Mouse (Mus musculus) T-helper 1 cell (primary cell): ENCODE measurements around the gene Hnrnpa2b1.

Experiments
- in situ Hi-C: fragments of 300-600 bp; cut with MboI, MseI; formaldehyde crosslinking; loops from one replicate; pipeline ENCODE4 v1.15.1; 2025; ENCODE audit warnings: high pct_unique_total_duplicates

Gene Hnrnpa2b1

DNA sequence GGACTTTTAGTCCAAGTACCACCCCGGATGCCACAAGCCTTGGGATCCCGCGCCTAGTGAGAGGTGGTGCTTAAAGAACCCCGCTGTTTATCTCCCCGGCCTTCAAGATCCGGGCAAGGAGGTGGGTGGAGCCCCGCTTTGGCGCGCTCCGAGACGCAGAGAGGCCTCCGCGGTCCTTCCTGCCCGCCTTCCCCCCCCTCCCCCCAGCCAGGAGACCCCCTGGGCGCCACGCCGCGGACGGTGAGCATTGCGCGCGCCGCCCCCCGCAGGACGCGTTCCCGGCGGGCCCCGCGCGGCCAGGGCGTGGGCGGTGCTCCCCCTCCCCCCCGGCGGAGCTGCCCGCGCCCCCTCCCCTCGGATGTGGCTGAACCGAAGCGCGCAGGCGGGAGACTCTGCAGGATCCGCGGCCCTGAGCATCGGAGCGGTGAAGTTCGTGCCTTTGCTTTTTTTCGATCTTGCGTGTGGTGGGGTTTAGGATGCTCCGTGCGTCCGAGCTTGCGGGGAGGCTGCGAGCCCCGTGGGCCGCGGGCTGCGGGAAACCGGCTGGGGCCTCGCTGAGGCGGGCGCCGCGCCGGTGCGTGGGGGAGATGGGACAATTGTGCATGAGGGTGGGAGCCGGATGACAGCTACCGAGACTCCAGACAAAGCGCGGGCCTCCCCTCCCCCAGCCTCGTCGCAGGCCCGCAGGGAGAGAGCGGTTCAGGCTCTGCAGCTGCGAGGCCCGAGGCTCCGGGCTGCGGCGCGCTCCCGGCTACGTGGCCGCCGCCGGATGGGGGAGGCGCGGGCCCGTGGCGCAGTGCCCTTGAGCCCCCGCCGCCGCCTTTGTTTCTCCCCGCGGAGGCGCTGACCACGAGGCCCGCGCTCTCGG, 851 bp upstream of the Hnrnpa2b1 start, which contains the start of gene Cbx3:
Gene Cbx3, plus strand, starts transcription at position 50 of the 868 bp plus-strand sequence.
- in situ Hi-C loops: loop anchor here (5.0 kb wide), 1 partner anchor 47 kb away; no protein-coding TSS in a partner anchor

DNA sequence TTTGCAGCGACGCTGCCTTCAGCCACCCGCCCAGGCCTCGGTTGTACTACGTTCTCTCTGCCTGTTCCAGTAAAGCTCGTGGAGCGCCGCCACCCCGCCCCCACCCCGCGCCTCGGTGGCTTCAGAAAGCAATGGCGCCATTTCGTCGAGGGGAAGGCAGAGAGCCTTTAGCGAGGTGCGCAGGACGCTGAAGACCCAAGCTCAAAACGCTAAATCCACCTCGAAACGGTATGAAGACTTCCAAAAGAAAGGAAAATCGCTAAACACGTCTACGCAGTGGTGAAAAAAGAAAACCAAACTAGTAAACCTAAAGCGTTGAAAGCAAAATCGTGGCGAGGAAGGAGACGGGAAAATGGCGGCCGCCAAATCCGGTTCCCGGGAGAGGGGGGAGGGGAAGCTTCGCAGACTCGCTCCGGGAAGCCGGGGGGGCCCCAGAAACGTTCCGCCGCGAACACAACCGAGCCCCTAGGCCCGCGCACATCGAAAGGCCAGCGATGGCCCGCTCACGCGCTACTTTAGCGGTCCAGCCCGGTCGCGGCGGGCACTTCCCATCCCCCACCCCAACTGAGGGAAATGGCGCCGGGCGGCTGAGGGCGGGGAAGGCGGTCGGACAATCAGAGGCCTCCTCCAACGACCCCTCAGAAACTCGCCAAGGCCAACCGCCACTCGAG, 668 bp downstream of the Hnrnpa2b1 start:
- in situ Hi-C loops: no loop called here

DNA sequence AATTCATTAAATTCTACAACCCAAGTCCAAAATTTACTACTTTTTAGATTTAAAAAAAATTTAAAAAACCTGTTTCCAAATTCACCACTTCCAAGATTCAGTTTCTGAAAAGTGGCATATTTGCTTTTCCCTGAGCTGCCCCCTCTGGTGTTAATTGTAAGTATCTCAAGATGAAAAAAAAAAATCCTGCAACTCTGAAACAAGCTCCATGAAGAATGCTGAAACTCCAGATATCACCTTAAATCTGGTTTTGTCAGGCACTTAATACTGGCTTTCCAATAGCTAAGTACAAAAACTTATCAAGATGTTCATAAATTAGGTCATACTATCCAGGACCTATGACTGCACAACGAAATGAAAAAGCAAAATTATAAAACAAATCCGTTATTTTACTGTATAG, 2.0 kb downstream of the Hnrnpa2b1 start:
- in situ Hi-C loops: no loop called here

DNA sequence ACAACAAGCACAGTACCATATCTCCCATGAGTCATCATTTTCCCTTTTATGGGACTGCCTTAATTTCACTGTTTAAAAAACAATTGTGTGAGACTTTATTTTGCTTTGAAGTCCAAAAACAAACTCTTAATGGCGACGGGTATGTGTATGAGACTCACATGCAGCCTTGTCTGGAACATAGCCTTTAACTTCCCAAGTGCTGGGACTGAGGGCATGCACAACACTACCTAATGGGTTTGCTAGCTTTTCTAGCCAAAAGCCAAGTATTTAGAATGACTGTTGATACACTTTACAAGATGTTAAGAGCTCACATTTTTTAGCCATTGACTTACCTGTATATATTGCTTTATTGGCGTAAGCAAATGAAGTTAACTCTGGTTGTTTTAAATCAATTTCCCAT, 9.3 kb downstream of the Hnrnpa2b1 start:
- in situ Hi-C loops: no loop called here

DNA sequence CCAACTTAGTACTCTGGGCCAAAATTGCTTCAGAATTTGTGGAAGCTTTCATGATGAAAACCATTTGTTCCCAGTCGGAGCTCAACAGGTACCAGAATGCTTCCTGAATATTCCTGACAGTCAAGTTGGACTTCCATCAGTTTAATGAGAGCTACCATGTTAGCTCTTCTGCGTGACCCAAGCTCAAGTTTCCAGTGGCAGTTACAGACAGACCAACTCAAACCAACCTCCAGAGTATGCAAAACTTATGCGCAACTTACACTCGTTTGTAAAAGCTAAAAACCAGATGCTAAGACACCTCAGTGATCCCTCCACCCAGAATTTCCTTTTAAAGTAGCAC, 9.7 kb downstream of the Hnrnpa2b1 start:
- in situ Hi-C loops: no loop called here

DNA sequence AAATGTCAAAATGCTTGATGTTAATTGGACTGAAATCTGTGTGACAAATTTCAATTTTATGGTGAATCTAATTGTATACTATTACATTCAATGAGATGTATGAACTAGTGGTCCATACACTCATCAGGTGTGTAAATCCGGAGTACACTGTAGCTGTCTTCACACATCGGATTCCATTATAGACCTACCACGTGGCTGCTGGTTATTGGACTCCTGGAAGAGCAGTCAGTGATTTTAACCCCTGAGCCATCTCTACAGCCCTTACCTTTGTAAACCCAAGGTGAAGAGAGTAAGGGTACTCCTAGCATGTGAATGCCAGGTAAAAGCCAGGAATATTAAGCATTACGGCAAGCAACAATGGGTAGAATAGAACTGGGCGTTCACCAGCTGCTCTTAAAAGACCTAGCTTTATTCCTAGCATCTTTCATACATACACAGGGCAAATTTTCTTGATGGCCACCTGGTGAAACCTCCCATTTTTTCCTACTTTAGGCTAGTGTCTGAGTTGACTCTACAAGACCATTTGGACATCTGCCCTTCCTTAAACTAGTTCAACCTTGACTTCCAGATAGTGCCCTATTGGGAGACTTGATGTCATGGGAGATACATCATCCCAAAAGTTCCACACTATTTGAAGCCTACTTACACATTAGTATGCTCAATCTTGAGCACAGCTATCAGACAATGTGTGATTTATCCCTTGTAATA, 10.2 kb downstream of the Hnrnpa2b1 start:
- in situ Hi-C loops: no loop called here

DNA sequence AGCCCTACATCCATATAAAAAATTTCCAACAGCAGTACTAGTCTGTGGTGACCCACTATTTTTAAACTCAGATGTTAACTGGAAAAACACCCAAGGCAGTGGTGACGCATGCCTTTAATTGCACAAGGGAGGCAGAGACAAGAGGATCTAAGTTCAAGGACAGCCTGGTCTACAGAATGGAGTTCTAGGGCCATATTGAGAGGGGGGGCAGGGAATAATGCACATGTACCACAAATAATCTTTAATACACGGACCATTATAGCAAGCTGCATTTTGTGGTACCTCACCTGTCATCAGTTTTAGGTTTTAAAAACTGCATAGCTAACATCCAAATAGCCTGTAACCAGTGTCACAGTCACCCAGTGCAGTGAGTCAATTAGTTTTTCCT, 10.8 kb downstream of the Hnrnpa2b1 start:
- in situ Hi-C loops: no loop called here

DNA sequence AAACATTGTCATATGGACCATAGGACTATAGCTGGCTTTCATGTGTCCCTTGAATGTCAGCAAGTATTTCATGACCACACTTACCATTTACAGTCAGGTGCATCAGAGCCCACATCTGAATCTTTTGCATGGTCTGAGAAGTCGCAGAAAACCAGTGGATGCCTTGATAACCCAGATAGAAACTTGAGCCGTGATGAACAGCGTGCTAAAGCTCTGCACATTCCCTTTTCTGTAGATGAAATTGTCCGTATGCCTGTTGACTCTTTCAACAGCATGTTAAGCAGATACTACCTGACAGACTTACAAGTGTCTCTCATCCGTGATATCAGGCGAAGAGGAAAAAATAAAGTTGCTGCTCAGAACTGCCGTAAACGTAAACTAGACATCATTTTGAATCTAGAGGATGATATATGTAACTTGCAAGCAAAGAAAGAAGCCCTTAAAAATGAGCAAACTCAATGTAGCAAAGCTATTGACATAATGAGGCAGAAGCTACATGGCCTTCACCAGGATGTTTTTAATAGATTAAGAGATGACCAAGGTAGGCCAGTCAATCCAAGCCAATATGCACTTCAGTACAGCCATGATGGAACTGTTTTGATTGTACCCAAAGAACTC, 11.8 kb downstream of the Hnrnpa2b1 start:
- in situ Hi-C loops: no loop called here

DNA sequence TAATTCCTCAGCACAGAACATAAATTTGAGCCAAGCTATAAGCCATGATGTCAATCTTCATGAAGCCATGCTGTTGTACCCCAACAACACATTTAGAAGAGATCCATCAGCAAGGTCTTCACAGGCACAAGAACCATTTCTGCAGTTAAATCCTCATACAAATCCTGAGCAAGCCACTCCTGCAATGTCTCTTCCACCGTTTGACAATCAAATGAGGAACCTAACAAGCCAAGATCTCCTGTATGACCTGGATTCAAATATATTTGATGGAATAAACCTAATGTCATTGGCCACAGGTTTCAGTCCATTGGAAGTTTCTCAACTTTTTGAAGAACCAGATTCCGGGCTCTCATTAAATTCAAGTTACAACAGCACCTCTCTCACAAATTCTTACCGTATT, 12.4 kb downstream of the Hnrnpa2b1 start:
- in situ Hi-C loops: no loop called here

DNA sequence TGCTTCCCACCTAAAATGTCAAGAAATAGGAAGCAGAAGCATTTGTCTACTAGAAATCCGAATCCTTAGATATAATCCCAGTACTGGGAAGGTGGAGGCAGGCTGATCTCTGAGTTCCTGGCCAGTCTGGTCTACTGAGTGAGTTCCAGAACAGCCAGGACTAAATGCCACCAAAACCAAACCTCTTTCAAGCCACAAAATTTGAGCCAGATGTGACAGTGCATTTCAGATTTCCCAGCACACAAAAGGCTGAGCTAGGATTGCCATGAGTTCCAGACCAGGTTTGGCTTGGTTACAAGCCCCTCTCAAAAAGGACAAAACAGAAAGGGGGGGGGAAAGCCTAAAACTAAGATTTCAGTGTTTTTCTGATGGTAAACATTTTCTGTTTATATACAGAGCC, 13.5 kb downstream of the Hnrnpa2b1 start:
- in situ Hi-C loops: no loop called here

DNA sequence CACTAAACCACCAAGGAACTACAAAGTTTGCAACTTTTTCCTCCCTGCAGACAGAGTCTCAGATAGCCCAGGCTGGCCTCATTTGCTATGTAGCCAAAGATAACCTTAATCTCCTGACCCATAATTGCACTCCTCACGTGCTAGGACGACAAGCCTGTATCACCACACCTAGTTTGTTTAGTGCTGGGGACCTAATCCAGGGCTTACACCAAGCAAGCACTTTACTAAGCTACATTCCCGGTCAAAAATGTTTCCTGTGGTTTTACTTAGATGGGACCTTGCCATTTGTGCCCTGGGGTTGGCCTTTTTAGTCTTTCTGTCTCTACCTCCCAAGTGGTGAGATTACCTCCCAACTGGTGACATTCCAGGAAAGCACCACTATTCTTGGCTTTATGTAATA, 14.7 kb downstream of the Hnrnpa2b1 start:
- in situ Hi-C loops: no loop called here

DNA sequence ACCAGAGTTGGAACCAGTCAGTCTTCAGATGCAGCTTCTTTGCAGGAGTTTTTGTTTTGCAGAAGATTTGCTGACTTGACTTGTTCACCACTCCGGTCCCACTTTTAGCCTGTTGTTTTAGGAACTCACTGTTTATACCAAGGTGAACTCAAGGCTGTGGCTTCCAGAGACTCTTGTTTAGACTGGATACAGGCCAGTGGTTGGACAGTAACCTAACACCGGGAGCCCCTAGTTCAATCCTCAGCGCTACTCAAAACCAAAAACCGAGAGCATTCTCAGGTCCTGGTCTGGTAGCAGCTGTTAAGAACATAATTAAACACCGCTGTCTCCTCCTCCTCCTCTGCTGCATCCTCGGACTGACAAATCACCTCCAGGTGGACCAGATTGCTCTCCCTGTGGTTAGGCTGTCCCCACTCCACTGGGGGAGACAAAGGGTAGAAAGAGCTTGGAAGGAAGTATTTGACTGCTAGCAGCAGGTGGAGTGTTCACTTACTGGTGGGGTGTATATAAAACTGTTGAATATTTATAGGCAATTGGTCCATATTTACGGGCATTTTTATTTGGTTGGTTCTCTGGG, 16.7 kb downstream of the Hnrnpa2b1 start:
- in situ Hi-C loops: no loop called here

DNA sequence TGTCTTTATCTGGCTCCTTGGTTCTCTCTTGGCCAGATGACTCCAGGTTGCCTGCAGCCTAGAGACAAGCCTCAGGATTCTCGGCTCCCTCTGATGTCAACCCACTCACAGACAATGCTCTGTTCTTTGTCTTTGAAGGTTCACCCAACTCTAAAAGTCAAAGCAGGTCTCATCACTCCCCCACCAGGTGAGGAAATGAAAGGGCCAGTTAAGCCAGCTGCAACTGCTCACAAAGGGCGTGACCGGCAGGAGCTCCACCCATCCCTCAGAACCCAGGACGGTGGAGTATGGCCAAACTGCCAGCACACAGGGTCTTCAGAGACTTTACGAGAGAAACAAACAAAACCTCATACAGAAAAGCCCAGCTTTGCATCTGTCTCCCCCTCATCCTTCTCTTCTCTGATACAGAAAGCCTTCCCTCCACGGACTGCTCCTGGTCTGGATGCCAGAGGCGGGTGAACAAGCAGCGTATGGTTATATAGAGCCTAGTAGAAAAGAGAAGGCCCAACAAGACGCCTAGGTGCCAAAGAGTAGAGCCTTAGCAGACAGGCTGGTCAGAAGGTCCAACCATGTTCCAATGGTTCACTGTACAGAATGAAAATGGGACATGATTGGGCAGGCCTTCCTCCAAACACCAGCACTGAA, 27.4 kb downstream of the Hnrnpa2b1 start:
- in situ Hi-C loops: no loop called here

DNA sequence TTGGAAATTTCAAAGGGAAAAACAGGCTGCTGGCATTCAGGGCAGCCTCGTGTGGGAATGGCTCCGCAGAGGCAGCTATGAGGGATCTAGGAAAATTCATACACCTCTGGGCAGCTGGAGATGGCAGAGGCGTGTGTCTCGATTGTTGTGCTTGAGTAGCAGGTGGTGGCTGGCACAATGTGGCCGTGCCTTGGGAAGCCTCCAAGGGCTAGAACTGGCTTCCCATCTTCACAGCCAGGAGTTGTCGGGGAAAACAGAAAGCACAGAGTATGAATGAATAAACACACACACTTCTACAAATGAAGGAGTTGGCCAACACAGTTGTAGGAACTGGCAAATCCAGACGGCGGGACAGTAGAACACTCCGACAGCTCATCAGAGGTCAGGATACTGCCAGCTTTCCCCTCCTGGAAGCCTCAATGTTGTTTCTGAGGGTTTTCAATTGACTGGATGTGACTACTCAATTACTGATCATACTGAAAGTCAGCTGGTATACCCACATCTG, 30.8 kb downstream of the Hnrnpa2b1 start:
- in situ Hi-C loops: no loop called here

DNA sequence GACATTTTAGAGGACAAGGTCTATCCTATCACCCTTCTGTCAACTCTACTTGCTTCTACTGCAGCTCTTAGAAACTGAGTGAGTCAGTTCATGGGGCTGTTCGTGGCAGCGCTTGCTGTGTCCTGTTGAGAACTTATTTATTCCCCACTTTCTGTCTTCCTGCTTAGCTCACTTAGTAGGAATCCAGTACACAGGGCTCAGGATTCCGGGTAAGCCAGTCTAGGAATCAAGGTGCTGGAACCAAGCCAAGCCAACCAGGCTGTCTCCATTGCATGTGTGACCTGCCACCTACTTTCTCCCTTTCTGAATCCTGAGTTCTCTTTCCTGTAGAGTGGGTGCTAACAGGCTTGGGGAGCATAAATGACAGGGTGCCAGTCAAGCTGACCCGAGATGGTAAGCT, 32.0 kb downstream of the Hnrnpa2b1 start:
- in situ Hi-C loops: no loop called here

DNA sequence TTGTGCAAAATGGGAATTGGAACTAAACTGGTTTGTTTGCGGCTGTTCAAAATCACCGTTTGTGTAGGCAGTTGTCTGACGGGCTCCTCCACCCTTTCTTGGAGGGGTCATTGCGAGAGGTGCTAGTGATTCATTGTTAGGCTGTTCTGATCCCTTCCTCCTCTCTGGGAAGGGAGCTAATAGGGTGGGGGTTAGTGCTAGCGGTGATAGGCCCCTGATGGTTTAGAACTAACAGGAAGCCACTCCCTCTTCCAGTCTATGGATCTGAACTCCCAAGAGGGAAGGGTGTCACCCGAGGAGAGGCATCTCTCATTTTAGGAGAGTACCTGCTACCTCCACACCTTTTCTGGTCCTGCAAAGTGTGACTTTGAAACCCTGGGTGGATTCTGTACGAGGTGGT, 35.4 kb downstream of the Hnrnpa2b1 start:
- in situ Hi-C loops: no loop called here

DNA sequence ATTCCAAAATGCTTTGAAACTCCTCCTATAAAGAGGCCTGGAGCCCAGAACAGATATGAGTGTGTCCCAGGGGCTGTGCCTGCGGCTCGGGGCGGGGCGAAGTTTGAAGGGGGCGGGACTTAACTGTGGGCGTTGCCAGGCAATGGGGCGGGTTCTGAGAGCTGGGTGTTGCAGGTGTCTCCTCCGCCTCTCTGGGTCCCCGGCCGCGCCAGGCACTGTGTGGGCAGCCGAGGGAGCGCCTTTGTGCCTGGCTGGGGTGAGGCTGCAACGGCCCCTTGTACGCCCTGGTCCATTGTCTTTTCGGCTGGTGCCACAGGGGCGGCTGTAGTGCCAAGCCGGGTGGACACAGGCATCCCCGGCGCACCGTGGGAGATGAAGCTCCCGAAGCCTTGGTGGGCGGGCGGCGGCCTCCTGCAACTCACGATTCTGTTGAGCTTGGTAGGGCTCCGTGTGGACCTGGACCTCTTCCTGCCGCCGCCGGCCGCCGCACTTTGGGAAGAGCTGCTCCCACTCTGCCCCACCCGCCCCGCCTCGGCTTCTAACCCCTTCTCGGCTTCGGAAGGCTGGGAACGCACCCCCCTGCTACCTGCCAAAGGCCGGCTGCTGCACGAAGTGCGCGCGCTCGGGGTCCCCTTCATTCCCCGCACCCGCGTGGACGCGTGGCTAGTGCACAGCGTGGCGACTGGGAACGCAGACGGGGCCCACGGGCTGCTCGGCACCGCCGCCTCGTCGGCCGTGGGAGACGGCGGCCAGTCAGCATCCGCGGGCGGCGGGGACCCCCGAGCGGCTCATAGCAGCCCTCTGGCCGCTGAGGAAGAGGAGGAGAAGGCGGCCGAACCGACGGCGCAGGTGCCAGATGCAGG, 36.9 kb downstream of the Hnrnpa2b1 start, which contains the start of gene Nfe2l3:
Gene Nfe2l3, plus strand, starts transcription at position 136 of the 863 bp plus-strand sequence.
- in situ Hi-C loops: no loop called here

DNA sequence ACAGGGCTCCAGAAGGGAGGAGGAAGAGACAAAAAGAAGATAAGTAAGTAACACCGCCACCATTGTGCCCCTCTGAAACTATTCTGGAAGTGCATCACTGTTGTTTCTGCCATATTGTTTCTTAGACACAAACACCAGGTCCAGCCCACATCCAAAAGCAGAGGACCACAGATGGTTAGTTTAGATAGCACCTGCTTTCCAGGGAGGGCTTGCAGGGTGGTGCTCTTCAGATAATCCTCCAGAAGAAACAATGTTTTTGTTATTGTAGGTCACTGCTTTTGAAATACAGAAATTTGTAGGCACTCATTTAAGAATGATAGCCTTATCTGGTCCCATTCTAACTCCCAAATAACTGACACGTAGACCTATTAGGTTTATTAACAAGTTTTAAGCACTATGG, 45.2 kb downstream of the Hnrnpa2b1 start:
- in situ Hi-C loops: no loop called here

DNA sequence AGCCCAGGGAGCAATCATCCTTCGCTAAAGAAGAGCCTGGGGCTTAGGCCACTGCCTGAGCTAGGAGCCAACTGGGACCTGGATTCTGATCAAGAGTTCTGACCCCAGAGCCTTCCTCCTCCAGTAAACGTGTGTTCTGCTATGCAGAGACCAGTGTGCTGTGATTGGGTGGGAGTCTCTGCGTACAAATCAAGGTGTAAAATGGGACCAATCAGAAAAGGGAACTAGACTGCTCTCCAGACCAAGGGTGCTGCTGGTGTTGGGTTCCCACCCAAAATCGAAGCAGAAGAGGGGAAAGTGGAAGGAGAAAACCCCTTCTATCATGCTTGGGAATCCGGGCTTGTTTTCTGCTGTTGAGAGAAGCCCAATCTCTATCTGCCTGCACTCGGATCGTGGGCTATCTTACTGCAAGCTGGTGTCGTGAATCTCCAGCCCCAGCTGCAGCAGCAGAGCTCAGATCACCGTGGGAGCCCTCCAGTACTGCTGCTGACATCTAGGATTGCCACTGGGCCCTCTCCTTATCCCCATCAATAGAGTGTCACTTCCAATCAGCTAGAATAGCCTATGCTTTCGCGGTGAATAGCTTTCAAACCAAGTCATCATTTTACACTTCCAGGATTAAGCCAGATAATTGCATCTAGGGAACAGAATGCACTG, 46.1 kb downstream of the Hnrnpa2b1 start:
- in situ Hi-C loops: no loop called here
